Mouse (Mus musculus): Measurements from ENCODE around the gene Ankrd9.

- TF ChIP-seq CTCF (IDR thresholded peaks at IDR 0.05; ENCODE audit: low read depth) (no peak), EP300 (optimal IDR thresholded peaks at IDR 0.05) (no peak)
Measured at GRCm38 (mm10) chr12:110965500-110965899, 13.3 kb downstream of the Ankrd9 start.

Measured in stomach, postnatal 0 days (tissue).